Mouse (Mus musculus) kidney, postnatal 14 days (tissue): ENCODE results near the gene Psmc1.

Experiments used
- DNase-seq: peaks from one replicate; pipeline ENCODE4 v3.0.0; 2022; ENCODE audit warnings: mixed read lengths

Psmc1 gene

DNA sequence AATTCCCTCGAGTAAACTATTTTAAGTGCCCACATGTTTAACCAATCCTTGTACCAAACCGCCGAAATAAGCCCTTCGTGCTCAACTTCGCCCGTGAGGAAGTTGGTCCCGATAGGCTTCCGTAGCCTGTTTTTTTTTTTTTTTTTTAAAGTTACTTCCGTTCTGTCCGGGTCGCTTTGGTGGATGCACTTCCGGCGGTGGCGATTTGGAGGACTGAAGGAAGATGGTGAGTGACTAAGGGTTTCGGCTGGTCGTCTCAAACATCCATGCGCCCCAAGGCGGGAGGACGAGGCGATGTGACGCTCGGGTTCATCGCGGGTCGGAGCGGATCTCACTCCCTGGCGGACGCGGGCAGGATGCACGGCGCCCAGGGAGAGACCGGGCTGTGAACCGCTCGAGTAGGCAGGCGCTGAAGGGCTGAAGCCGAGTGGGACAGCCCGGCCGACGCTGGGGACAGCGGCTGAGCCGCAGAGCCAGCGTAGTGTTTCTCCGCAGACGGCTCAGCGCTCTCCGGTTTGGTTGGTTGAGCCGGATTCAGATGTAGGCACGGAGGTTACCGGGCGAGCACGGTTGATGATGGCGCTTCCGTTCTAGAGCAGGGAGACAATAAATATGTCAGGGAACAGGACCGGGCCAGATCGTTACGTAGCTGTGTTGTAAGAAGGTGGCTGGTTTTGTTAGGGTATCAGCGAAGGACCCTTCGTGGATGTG, at the start of gene Psmc1:
Psmc1 (plus strand) TSS at position 169 of the 711 bp plus-strand sequence.
- DNase-seq, result peak; percentile 88

DNA sequence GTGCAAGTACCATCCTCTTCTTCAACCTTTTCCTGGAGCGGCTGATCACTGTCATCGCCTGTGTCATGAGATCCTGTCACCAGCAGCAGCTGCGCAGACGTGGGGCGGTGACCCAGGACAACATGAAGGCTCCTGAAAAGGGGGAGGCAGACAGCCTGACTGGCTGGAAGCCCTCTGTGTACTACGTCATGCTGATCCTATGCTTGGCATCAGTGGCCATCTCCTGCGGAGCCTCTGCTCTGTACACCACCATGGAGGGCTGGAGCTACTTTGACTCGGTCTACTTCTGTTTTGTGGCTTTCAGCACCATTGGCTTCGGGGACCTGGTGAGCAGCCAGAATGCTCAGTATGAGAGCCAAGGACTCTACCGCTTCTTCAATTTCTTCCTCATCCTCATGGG, 48.9 kb upstream of the Psmc1 start:
- DNase-seq, result no peak

GRCm38 (mm10) chr12:100061826-100062225, 48.1 kb upstream of the Psmc1 start:
- DNase-seq, result no peak

- DNase-seq, result no peak
These were observed 47.4 kb upstream of the Psmc1 start for GRCm38 (mm10) chr12:100062584-100062983.

DNA sequence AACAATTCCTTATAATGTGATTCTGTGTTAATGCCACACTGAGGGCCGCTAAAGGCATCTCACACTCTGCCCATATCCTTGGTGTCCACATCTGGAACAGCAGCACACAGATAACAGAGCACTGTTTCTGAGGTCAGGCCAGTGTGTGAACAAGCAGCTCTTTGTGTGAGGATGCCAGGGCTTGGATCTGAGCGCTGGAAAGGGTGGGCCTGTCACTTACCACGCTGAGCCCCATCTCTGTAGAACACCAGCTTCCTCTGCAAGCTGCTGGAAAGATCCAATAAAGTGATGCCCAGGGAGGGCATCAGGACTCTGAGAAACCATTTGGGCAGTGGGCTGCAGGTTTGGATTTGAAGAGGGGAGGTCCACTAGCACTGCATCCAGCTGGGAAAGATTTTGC, 44.8 kb upstream of the Psmc1 start:
- no peak for DNase-seq

- no peak for DNase-seq
These were observed 42.5 kb upstream of the Psmc1 start for GRCm38 (mm10) chr12:100067477-100067876.

DNA sequence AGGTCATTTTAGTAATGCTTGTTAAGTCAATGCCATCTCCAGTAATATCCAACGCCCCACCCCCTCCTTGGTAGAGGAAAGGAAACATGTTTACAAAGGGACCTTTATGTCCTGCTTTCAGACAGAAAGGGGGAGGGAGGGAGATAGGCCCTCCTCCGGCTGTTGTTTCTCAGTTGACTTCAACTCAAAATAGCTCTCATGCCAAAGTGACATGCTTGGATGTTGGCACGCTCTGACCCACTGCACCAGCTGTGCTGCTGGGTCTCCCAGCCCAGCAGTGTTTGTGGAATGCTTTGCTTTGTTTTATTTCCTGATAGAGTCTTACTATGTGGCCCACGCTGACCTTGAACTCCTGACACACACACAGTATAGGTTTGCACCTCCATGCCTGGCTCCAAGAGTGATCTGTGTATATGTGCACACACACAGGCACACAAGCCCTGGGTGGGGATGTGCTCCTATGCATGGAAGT, 36.7 kb upstream of the Psmc1 start:
- no peak for DNase-seq

DNA sequence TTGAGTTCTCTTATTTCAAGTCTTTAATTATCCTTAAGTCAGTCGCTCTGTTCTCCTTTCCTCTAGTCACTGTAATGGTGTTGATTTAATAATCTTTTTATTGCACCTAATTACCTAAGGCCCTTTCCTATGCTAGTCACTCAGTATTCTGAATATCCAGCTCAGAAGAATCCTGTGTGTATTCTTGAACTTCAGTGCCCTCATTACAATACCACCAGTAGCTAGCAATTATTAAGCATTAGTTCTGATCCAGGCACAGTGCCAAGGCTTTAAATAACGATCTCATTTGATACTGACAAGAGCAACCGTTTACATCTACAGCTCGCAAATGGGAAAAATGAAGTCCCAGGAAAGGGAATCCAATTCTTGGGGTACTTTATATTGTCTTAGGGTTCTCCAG, 34.2 kb upstream of the Psmc1 start:
- no peak for DNase-seq

- DNase-seq, result peak; percentile 15
These were observed 30.2 kb upstream of the Psmc1 start for GRCm38 (mm10) chr12:100079636-100080286.

- DNase-seq, result no peak
These were observed 21.9 kb upstream of the Psmc1 start for GRCm38 (mm10) chr12:100088026-100088425.

DNA sequence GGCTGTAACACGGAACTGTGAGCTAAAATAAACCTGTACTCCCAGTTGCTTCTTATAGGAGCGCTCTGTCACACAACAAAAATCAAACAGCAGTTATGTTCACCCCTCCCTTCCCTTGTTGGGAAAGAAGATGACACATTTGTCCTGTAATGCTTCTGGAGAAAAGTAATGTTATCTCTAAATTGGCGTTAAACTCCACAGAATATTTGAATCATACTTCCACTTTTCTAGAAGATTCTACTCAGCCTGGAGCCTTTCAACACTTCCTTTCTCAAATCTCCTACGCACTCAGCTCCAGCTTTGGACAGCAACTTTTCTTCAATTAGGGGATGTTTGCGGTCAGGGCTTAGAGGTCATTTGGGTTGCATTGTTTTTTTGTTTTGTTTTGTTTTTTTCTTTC, 20.7 kb upstream of the Psmc1 start:
- DNase-seq, result no peak

DNA sequence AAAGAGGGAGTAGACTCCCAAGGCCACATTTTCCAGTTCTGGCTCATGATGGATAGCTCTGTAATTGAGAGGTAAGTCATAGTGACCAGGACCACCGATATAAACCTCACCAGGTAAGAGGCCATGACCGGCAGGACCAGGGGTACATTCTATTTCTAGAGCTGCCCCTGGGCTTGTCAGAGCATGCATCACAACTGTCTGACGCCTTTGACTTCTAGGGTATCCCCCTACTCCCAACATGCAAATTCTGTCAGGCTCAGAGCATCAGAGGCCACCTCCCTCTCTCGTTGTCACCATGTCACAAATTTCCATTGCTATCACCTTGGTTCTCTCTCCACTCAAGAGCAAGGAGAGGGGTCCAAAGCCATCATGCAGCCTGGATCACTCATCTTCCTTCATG, 19.2 kb upstream of the Psmc1 start:
- no peak for DNase-seq

DNA sequence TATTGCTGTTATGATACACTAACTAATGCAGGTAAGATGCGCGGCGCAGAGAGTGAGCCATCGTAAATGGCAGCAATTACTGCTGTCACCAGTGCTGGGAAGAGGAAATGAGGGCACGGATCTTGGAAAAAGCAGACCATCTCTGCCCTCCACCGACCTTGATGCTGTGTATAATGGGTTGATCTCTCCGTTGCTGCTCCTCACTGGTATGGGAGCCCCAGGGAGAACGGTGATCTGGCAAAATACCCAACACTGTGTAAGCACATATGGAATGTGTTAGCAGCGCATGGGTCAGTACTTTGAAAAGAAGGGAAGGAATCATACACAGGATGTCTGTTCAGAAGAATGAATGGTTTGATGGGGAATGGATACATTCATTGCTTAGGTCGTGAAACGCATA, 16.9 kb upstream of the Psmc1 start:
- DNase-seq, result no peak

DNA sequence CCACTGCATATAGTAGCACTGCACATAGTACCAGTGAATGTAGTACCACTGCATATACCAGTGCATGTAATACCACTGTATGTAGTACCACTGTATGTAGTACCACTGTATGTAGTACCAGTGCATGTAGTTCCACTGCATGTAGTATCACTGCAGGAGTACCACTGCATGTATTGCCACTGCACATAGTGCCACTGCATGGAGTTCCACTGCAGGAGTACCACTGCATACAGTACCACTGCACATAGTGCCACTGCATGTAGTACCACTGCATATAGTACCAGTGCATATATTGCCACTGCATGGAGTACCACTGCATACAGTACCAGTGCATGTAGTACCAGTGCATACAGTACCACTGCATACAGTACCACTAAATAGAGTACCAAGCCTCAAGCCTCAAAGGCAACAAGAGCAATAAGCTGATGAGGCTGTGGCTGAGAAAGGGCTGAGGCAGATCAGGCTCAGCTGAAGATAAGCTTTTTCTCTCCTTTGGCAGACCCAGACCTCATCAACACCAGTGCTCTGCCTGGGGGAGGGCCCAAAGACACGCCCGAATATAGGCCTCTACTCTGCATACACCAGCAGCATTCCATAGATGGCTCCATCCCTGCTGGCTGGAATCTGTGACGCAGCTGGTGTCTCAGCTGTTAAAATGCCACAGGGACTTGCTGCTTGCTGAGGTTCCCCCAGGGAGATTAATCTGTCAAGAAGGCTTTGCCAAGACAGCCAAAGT, 9.8 kb upstream of the Psmc1 start:
- DNase-seq, result no peak

GRCm38 (mm10) chr12:100100707-100101030, 9.3 kb upstream of the Psmc1 start:
- no peak for DNase-seq

- DNase-seq, result no peak
These were observed 8.3 kb upstream of the Psmc1 start for GRCm38 (mm10) chr12:100101651-100102050.

DNA sequence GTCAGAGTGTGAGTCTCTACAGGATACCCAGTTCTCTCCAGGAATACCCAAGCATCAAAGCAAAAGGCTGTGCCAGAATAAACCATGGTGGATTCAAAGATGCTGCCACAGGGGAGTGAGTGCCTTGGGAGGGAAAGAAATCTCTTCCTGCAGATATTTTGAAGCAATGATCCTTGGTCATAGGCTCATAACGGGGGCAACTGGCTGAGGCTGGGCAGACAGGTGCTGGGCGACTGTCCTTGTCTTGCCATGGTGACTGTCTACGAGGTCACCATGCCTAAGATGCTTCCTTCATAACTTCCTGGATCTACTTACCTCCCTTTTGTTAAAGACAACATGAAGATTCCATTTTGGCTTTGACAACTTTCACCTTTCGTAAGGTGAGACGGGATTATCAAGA, 5.4 kb upstream of the Psmc1 start:
- no peak for DNase-seq

DNA sequence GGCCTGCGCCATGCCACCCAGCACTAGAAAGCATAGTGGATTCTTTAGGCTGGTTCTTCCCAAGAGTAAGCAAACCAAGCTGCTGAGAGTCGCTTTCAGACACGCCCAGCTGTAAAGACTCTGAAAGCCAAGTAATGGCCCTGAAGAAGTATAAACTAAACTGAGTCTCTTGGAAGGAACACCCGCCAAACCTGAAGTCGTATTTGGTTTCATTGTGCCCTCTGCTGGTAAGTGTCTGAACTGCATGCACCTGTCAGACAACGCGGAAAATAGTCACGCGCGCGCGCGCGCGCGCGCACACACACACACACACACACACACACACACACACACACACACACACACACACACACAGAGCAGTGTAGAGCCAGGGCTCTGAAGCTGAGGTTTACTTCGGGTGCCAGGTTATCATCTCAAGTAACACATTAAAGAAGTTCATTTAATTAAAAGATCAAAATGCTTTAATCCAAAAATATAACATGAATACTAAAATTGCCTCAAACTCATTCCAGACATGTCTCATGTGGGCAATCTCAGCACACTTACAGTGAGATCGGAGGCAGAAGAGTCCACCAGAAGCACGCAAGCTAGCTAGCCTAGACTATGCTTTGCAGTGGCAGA, 3.6 kb upstream of the Psmc1 start:
- DNase-seq, result peak; percentile 79

GRCm38 (mm10) chr12:100107436-100107835, 2.5 kb upstream of the Psmc1 start:
- no peak for DNase-seq

DNA sequence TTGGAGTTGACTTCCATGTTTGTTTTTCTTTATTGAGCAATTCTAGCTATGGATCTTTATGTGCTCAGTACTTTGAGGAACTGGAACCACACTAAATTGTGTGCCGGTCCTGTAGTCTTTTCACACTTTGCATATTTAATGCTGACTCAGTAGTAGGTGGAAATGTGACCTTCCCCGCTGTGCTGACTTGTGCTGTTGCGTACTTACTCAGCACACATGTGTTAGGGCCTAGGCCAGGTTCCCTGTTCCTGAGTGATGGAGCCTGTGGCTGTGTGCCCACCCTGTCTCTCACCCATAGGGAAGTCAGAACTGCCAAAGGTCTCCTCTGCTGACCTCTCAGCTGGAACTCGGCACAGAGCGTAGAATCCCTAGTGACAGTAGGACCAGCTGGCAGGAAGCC, 6.0 kb downstream of the Psmc1 start:
- DNase-seq, result no peak

DNA sequence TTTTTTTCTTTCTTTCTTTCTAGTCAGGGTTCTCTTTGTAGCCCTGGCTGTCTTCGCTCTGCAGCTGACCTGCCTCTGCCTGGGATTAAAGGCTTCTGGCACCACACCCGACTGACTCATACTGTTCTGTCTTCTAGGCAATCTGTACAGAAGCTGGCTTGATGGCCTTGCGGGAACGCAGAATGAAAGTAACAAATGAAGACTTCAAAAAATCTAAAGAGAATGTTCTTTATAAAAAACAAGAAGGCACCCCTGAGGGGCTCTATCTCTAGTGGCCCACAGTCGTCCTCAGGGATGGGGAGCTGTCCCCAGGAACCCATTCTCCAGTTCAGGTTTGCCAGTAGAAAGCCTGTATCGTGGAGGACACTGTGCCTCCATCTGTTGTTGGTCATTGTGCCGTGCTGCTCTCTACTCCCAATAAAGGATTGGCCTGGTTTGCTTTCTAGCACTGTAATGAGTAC, 13.0 kb downstream of the Psmc1 start:
- DNase-seq, result no peak

DNA sequence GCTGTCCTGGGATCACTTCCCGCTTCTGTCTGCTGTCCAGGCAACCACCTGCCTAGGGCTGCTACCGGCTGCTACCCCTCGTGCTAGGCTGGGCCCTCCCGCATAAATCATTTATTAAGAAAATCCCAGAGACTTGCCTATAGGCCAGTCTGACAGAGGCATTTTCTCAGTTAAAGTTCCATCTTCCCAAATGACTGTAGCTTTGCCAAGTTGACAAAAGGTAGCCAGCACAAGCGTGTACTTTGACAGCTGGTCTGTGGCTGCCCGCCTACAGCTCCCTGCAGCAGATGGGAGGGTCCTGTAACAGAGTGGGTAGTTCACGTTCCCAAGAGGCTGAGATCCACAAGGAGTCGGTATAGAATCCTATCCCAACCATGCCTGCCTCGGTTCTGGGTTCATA, 13.5 kb downstream of the Psmc1 start:
- peak; percentile 56 for DNase-seq
